Mouse (Mus musculus) myocyte (in vitro differentiated cells): ENCODE data around the gene Chd9. TPM values are rescaled to one million over a fixed set of nuclear protein-coding genes. Genes with fewer than 3 reads are reported as not detected.

Experiments used
- H3K27me3 ChIP-seq: one replicate; pipeline ENCODE4 v1.6.1; 2011; ENCODE audit not compliant: control insufficient read depth, insufficient read depth, insufficient read length
- H3K36me3 ChIP-seq: one replicate; pipeline ENCODE4 v1.6.1; 2011; ENCODE audit not compliant: control insufficient read depth, insufficient read depth
- H3K4me2 ChIP-seq: one replicate; pipeline ENCODE4 v1.6.1; 2011; ENCODE audit warnings: low read depth, control low read depth
- H3K4me3 ChIP-seq: one replicate; pipeline ENCODE4 v1.5.1; 2011; ENCODE audit warnings: mild to moderate bottlenecking, control low read depth, moderate library complexity
- H3K79me2 ChIP-seq: one replicate; pipeline ENCODE4 v1.6.1; 2011; ENCODE audit not compliant: control insufficient read depth, insufficient read depth
- H3ac ChIP-seq: one replicate; pipeline ENCODE4 v1.6.1; 2011; ENCODE audit not compliant: control insufficient read depth, insufficient read length
- CEBPB ChIP-seq: IDR thresholded peaks from 2 replicates; pipeline ENCODE4 v1.6.1; 2011; ENCODE audit warnings: mild to moderate bottlenecking, moderate library complexity; ENCODE audit not compliant: poor library complexity, insufficient read depth, severe bottlenecking
- E2F4 ChIP-seq: IDR thresholded peaks from one replicate; pipeline ENCODE4 v1.6.1; 2011; ENCODE audit warnings: mild to moderate bottlenecking, control low read depth, moderate library complexity; ENCODE audit not compliant: insufficient read depth
- MAX ChIP-seq: IDR thresholded peaks from one replicate; pipeline ENCODE4 v1.6.1; 2011; ENCODE audit warnings: low read depth, mild to moderate bottlenecking, control low read depth
- MYOD1 ChIP-seq, 3 experiments: IDR thresholded peaks; one replicate each; pipeline ENCODE4 v1.6.1; 2011; ENCODE audit warnings: control low read depth in 2 of 3, low read depth in 2 of 3, mild to moderate bottlenecking in 2 of 3, moderate library complexity in 1 of 3; ENCODE audit not compliant: insufficient read length in 2 of 3, control insufficient read depth in 1 of 3
- MYOG ChIP-seq, 3 experiments: IDR thresholded peaks; one replicate each; pipeline ENCODE4 v1.6.1; 2011; ENCODE audit warnings: control low read depth in 2 of 3, low read depth in 2 of 3, mild to moderate bottlenecking in 2 of 3; ENCODE audit not compliant: insufficient read length in 2 of 3, control insufficient read depth in 1 of 3, insufficient read depth in 1 of 3
- POLR2A ChIP-seq: IDR thresholded peaks from one replicate; pipeline ENCODE4 v1.6.1; 2011; ENCODE audit warnings: low read depth, mild to moderate bottlenecking, control low read depth, moderate library complexity; ENCODE audit not compliant: insufficient read length
- POLR2AphosphoS2 ChIP-seq: IDR thresholded peaks from one replicate; pipeline ENCODE4 v1.6.1; 2011; ENCODE audit warnings: low read depth, control low read depth; ENCODE audit not compliant: insufficient read length
- REST ChIP-seq: IDR thresholded peaks from one replicate; pipeline ENCODE4 v1.6.1; 2011; ENCODE audit warnings: mild to moderate bottlenecking, control low read depth, moderate library complexity; ENCODE audit not compliant: insufficient read depth, insufficient read length
- SRF ChIP-seq: IDR thresholded peaks from one replicate; pipeline ENCODE4 v1.6.1; 2011; ENCODE audit warnings: low read depth; ENCODE audit not compliant: control insufficient read depth, insufficient read length
- TCF12 ChIP-seq: IDR thresholded peaks from one replicate; pipeline ENCODE4 v1.6.1; 2011; ENCODE audit warnings: mild to moderate bottlenecking, control low read depth; ENCODE audit not compliant: poor library complexity, insufficient read depth, severe bottlenecking
- TCF3 ChIP-seq: IDR thresholded peaks from one replicate; pipeline ENCODE4 v1.6.1; 2011; ENCODE audit warnings: low read depth, control low read depth; ENCODE audit not compliant: insufficient read length
- USF1 ChIP-seq: IDR thresholded peaks from one replicate; pipeline ENCODE4 v1.6.1; 2011; ENCODE audit warnings: low read depth, mild to moderate bottlenecking, control low read depth, moderate library complexity
- polyA plus RNA-seq: library from polyadenylated mRNA; unstranded; fragments of >200 nt; fragmentation: generic; extraction: Trizol; gene quantifications from one replicate; pipeline ENCODE4 v1.2.1, GENCODE M21; 2012; ENCODE audit warnings: missing spikeins

Gene Chd9
- polyA plus RNA-seq, 1 experiment, result 29.6 TPM

DNA sequence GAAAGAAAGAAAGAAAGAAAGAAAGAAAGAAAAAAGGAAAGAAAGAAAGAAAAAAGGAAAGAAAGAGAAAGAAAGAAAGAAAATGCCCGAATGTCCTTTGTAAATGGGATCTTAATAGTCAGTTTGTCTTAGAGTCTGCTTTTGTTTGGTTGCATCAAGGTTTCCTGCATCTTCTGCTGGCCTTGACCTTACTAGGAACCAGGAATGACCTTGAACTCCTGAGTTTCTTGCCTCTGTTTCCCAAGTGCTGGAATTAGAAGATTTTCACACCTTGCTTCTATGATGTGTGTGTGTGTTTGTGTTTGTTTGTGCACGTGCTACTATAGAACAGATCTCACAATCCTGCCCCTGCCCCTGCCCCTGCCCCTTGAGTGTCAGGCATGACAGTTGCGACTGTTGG is 28.0 kb downstream of the Chd9 start:
- no peak for TF ChIP-seq USF1
- no peak for TF ChIP-seq E2F4
- TF ChIP-seq CEBPB, result no peak
- no peak for TF ChIP-seq MYOD1 (IDR thresholded peaks at IDR 0.05; ENCODE audit: control insufficient read depth in 1 of 3, insufficient read length in 2 of 3, low read depth in 2 of 3)
- no peak for TF ChIP-seq POLR2AphosphoS2
- TF ChIP-seq REST, result no peak
- no peak for TF ChIP-seq SRF
- no peak for TF ChIP-seq MAX
- no peak for TF ChIP-seq POLR2A
- TF ChIP-seq TCF12, result no peak
- no peak for TF ChIP-seq MYOG (IDR thresholded peaks at IDR 0.05; ENCODE audit: control insufficient read depth in 1 of 3, insufficient read depth in 1 of 3, insufficient read length in 2 of 3, low read depth in 2 of 3)
- TF ChIP-seq TCF3, result no peak
- no peak overlapping the region for H3K4me3 ChIP-seq
- H3K36me3 ChIP-seq, result no peaks in the 10 kb centered on the region
- no peaks in the 10 kb centered on the region for H3K27me3 ChIP-seq
- no peak overlapping the region for H3K4me2 ChIP-seq
- no peaks in the 10 kb centered on the region for H3K79me2 ChIP-seq
- no peak overlapping the region for H3ac ChIP-seq

DNA sequence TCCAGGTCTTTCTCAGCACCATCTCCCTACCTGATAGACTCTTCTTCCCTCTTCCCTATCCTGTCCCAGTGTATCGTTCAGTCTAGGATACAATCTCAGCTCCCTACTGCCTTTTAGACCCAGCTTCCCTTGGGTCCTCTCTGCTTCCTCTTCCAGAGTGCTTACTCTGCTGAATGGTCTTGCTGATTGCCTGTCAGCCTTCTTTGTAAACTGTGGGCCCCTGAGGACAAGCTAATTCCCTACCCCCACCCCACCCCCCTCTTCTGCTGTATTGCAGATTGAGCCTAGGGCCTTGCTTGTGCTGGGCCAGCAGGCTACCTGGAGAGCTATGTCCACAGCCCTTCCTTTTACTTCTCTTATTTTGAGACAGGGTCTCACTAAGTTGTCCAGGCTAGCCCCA is 28.8 kb downstream of the Chd9 start:
- Histone ChIP-seq H3K27me3 (no peaks in the 10 kb centered on the region), H3ac (no peak overlapping the region), H3K4me3 (no peak overlapping the region), H3K79me2 (no peaks in the 10 kb centered on the region), H3K36me3 (no peaks in the 10 kb centered on the region), H3K4me2 (no peak overlapping the region)
- TF ChIP-seq TCF3, result no peak
- no peak for TF ChIP-seq REST
- TF ChIP-seq MYOD1 (IDR thresholded peaks at IDR 0.05; ENCODE audit: control insufficient read depth in 1 of 3, insufficient read length in 2 of 3, low read depth in 2 of 3), result no peak
- no peak for TF ChIP-seq POLR2AphosphoS2

DNA sequence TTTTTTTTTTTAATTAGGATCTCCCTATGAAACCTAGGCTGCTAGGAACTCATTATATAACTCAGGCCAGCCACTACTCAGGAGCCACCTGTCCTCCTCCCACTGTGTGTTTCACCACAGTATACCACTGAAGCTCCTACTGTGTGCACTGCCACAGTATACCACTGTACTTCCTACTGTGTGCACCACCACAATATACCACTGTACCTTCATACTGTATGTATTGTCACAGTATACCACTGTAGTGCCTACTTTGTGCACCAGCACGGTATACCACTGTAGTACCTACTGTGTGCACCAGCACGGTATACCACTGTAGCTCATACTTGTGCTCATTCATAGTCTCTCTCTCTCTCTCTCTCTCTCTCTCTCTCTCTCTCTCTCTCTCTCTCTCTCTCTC is 29.9 kb downstream of the Chd9 start:
- H3K4me2 ChIP-seq, result no peak overlapping the region
- H3K27me3 ChIP-seq, result no peaks in the 10 kb centered on the region
- no peaks in the 10 kb centered on the region for H3K79me2 ChIP-seq
- H3K4me3 ChIP-seq, result no peak overlapping the region
- no peaks in the 10 kb centered on the region for H3K36me3 ChIP-seq
- TF ChIP-seq MYOD1 (IDR thresholded peaks at IDR 0.05; ENCODE audit: control insufficient read depth in 1 of 3, insufficient read length in 2 of 3, low read depth in 2 of 3), result no peak
- TF ChIP-seq MYOG (IDR thresholded peaks at IDR 0.05; ENCODE audit: control insufficient read depth in 1 of 3, insufficient read depth in 1 of 3, insufficient read length in 2 of 3, low read depth in 2 of 3), result no peak
- TF ChIP-seq CEBPB, result no peak
- no peak for TF ChIP-seq USF1
- TF ChIP-seq TCF3, result no peak
- TF ChIP-seq MAX, result no peak
- no peak for TF ChIP-seq REST
- TF ChIP-seq POLR2AphosphoS2, result no peak
- no peak for TF ChIP-seq E2F4
- TF ChIP-seq POLR2A, result no peak
- no peak for TF ChIP-seq TCF12
- TF ChIP-seq SRF, result no peak
- H3ac ChIP-seq, result no peak overlapping the region

DNA sequence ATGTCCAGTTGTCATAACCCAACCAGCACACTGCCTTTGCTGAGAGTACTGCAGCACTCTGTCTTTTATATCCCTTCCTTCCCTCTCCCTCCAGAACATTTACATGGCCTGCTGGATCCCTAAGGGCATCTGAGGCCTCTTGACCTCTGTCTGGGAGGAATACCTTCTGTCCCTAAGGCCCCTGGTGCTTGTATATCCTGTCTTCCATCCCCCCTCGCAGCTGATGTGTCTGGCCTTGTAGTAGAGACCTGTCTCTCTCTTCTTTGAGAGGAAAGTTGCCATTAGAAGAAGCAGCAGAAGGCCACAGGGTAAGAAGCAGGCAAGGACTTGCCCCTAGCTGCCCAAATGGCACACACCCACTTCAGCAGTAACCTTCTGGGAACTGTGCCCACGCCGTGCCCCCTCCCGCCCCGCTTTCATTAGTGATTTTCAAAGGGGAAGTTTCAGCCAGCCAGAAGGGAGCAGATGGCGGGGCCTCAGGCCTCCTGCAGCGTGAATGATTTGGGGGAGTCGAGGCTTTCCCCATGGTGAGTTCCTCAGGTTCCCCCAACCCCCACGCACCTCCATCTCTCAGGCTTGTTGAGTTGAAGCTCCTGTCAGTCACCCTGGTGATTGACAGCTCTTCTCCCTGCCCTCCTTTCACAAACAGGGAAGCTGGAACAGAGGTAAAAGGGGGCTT is 33.3 kb downstream of the Chd9 start:
- Histone ChIP-seq H3K36me3 (no peaks in the 10 kb centered on the region), H3K27me3 (no peaks in the 10 kb centered on the region), H3K79me2 (no peaks in the 10 kb centered on the region), H3K4me2 (no peak overlapping the region), H3ac (no peak overlapping the region), H3K4me3 (no peak overlapping the region)
- no peak for TF ChIP-seq E2F4
- no peak for TF ChIP-seq POLR2AphosphoS2
- TF ChIP-seq MYOG (IDR thresholded peaks at IDR 0.05; ENCODE audit: control insufficient read depth in 1 of 3, insufficient read depth in 1 of 3, insufficient read length in 2 of 3, low read depth in 2 of 3), result no peak
- no peak for TF ChIP-seq SRF
- no peak for TF ChIP-seq TCF3
- TF ChIP-seq MYOD1 (IDR thresholded peaks at IDR 0.05; ENCODE audit: control insufficient read depth in 1 of 3, insufficient read length in 2 of 3, low read depth in 2 of 3), result no peak

DNA sequence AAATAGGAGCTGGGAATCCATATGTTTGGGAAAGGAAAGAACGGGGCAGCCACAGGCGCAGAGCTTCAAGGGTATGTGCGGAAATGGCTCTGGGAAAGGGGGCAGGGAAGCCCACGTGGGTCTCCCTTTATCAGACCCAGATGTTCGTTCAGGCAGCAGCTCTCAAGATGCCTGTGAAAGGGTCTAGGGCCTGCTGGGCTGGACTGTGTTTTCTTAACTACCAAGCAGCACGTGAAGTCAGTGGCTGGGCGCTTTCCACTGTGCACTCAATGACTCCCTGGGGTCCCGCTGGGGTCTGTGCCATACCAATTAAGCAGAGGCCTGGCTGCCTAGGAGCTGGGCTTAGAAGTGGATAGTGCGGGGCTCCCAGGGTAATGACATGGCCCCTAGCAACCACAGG is 33.9 kb downstream of the Chd9 start:
- TF ChIP-seq POLR2A (no peak), TCF3 (no peak), USF1 (no peak), MYOG (IDR thresholded peaks at IDR 0.05; ENCODE audit: control insufficient read depth in 1 of 3, insufficient read depth in 1 of 3, insufficient read length in 2 of 3, low read depth in 2 of 3) (no peak), POLR2AphosphoS2 (no peak), SRF (no peak), MAX (no peak), E2F4 (no peak), TCF12 (no peak), REST (no peak), MYOD1 (IDR thresholded peaks at IDR 0.05; ENCODE audit: control insufficient read depth in 1 of 3, insufficient read length in 2 of 3, low read depth in 2 of 3) (no peak), CEBPB (no peak)
- no peak overlapping the region for H3ac ChIP-seq
- no peaks in the 10 kb centered on the region for H3K27me3 ChIP-seq
- no peaks in the 10 kb centered on the region for H3K36me3 ChIP-seq
- no peaks in the 10 kb centered on the region for H3K79me2 ChIP-seq
- H3K4me3 ChIP-seq, result no peak overlapping the region
- no peak overlapping the region for H3K4me2 ChIP-seq
